Mouse (Mus musculus): ENCODE measurements at regions not wholly inside any gene's neighbourhood (a gene's known extent, or its start where the extent isn't known, plus 50 kb on each side); places are given as distances from the start of the nearest gene placed in this dataset.

DNA sequence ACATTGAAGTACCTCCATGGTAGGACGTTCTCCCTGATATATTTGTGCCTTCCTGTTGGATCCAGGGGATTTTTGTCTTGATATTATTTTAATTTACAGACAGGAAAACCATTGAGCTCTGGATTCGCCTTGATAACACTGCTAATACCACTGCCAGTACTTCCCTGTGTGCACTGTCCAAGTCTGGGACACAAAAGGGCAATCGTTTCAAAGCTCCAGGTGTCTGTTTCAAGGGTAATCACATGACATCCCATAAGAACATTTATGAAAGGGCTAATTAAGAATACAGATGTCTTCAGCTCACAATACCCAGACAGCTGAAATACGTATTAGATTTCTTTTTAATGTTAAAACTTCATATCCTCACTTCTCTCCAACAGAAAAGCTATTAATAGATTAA lies 724.5 kb downstream of the Dhx35 start:
- peak; percentile 21 for DNase-seq (ENCODE audit: low spot score)
- Histone ChIP-seq H3K4me2 (ENCODE audit: low read depth, low read length) (no peak overlapping the region), H3K27me3 (replicated peaks; ENCODE audit: control insufficient read depth, insufficient read depth, low read length) (no peaks in the 10 kb centered on the region), H3K9me3 (ENCODE audit: control insufficient read depth, low read length) (no peaks in the 10 kb centered on the region), H3K9ac (ENCODE audit: low read depth, low read length) (no peak overlapping the region), H3K4me1 (ENCODE audit: control insufficient read depth, insufficient read depth, low read length) (no peaks in the 10 kb centered on the region), H3K36me3 (ENCODE audit: control insufficient read depth, insufficient read depth, low read length) (no peaks in the 10 kb centered on the region), H3K4me3 (ENCODE audit: low read depth, low read length) (no peak overlapping the region), H3K27ac (replicated peaks; ENCODE audit: low read depth, low read length) (no peak overlapping the region)
- WGBS: 51% methylated on average over 4 of the region's 4 CpGs
- peak; percentile 22; the same call in 1 of the 2 replicates for ATAC-seq (ENCODE audit: low read depth)

DNA sequence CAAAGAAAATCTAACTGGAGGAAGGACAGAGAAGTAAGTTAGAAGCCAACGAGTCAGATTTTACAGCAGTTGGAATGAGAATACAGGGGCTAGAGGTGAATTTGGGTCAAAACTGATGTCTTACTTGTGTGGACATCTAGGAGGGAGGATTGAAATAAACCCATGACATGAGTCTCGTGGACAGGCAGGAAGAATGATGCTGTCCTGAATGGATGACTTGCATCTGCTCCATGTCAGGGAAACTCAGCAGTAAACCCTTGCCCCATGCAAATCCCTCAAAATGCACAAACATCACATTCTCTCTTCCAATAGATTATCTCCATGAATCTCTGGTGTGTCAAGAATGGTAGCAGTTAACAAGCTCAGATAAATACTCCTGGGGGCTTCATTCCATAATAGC lies 729.1 kb downstream of the Dhx35 start:
- Histone ChIP-seq H3K4me1 (ENCODE audit: control insufficient read depth, insufficient read depth, low read length) (no peaks in the 10 kb centered on the region), H3K36me3 (ENCODE audit: control insufficient read depth, insufficient read depth, low read length) (no peaks in the 10 kb centered on the region), H3K9me3 (ENCODE audit: control insufficient read depth, low read length) (no peaks in the 10 kb centered on the region), H3K27me3 (replicated peaks; ENCODE audit: control insufficient read depth, insufficient read depth, low read length) (no peaks in the 10 kb centered on the region), H3K4me3 (ENCODE audit: low read depth, low read length) (no peak overlapping the region), H3K9ac (ENCODE audit: low read depth, low read length) (no peak overlapping the region), H3K4me2 (ENCODE audit: low read depth, low read length) (no peak overlapping the region), H3K27ac (replicated peaks; ENCODE audit: low read depth, low read length) (no peak overlapping the region)
- no peak for ATAC-seq (ENCODE audit: low read depth)
- no peak for DNase-seq (ENCODE audit: low spot score)
- WGBS: 73% methylated on average over 2 of the region's 2 CpGs

DNA sequence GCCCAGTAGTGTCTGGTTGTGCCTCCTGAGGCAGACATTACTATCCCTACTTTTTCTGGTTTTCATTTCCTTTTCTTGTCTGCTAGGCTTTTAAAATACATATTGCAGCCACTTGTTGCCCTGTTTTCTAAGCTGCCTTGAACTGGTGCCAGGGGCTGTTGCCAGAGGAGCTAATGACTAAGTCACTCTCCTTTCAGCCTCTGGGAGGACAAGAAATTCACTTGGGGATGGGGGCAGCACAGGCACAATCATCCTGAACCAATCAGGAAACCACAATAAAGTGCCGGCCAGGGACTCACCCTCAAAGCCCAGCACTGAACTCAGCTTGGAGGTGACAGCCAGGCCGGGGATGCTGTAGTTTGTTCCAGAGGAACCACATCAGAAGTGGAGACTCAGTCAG lies 740.3 kb downstream of the Dhx35 start:
- no peak overlapping the region for H3K9ac ChIP-seq (ENCODE audit: low read depth, low read length)
- H3K27ac ChIP-seq (replicated peaks; ENCODE audit: low read depth, low read length): no peak overlapping the region
- DNase-seq (ENCODE audit: low spot score) (peak; percentile 67), ATAC-seq (ENCODE audit: low read depth) (no peak)
- H3K27me3 ChIP-seq (replicated peaks; ENCODE audit: control insufficient read depth, insufficient read depth, low read length): no peaks in the 10 kb centered on the region
- H3K4me1 ChIP-seq (ENCODE audit: control insufficient read depth, insufficient read depth, low read length): no peaks in the 10 kb centered on the region; the same call in 1 of the 2 replicates
- H3K9me3 ChIP-seq (ENCODE audit: control insufficient read depth, low read length): no peaks in the 10 kb centered on the region
- no peak overlapping the region for H3K4me3 ChIP-seq (ENCODE audit: low read depth, low read length)
- no peaks in the 10 kb centered on the region for H3K36me3 ChIP-seq (ENCODE audit: control insufficient read depth, insufficient read depth, low read length)
- WGBS: 40% methylated on average over 2 of the region's 2 CpGs
- H3K4me2 ChIP-seq (ENCODE audit: low read depth, low read length): no peak overlapping the region

DNA sequence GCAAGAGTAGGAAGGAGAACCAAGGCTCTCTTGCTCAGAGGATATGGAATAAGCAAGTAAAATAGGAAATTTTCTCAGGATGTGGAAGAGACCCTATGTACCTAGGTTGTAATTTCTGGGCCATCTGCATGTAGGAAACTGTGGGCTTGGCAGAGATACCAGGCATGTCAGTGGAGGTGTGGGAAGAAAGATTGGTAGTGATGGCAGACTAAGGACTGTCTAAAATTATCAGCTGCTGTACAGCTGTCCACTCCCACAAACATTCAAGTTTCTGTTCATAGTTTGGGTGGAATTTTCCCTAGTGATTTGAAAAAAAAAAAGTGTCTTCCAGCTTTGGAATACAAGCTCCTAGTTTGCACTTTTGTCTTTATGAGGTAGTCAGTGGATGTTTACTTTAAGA lies 744.7 kb downstream of the Dhx35 start:
- no peak overlapping the region for H3K27ac ChIP-seq (replicated peaks; ENCODE audit: low read depth, low read length)
- H3K4me1 ChIP-seq (ENCODE audit: control insufficient read depth, insufficient read depth, low read length): no peaks in the 10 kb centered on the region; the same call in 1 of the 2 replicates
- H3K4me2 ChIP-seq (ENCODE audit: low read depth, low read length): no peak overlapping the region
- DNase-seq (ENCODE audit: low spot score) (no peak), ATAC-seq (ENCODE audit: low read depth) (no peak)
- H3K9me3 ChIP-seq (ENCODE audit: control insufficient read depth, low read length): no peaks in the 10 kb centered on the region
- H3K36me3 ChIP-seq (ENCODE audit: control insufficient read depth, insufficient read depth, low read length): no peaks in the 10 kb centered on the region
- H3K4me3 ChIP-seq (ENCODE audit: low read depth, low read length): no peak overlapping the region
- H3K27me3 ChIP-seq (replicated peaks; ENCODE audit: control insufficient read depth, insufficient read depth, low read length): no peaks in the 10 kb centered on the region
- no peak overlapping the region for H3K9ac ChIP-seq (ENCODE audit: low read depth, low read length)

DNA sequence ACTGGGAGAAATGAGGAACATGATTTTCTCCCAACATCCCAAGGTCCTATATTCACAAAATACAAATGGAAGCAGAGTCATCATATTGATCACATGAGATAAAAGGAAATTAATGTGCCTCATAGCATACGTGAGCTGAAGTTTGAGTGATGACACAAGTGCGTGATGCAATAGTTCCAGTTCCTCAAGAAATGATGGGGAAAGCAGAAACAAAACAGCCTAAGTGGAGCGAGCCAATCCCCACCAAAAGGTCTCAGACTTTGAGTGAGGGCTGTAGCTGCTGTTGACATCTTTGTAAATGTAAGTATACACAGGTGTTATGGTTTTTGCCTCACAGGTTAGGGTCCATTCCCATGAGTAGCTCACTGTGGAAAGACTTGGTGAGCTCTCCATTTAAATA lies 763.0 kb downstream of the Dhx35 start:
- Histone ChIP-seq H3K4me3 (ENCODE audit: low read depth, low read length) (no peak overlapping the region), H3K4me2 (ENCODE audit: low read depth, low read length) (no peak overlapping the region), H3K4me1 (ENCODE audit: control insufficient read depth, insufficient read depth, low read length) (no peaks in the 10 kb centered on the region), H3K27me3 (replicated peaks; ENCODE audit: control insufficient read depth, insufficient read depth, low read length) (no peaks in the 10 kb centered on the region), H3K36me3 (ENCODE audit: control insufficient read depth, insufficient read depth, low read length) (no peaks in the 10 kb centered on the region), H3K9me3 (ENCODE audit: control insufficient read depth, low read length) (no peaks in the 10 kb centered on the region), H3K9ac (ENCODE audit: low read depth, low read length) (no peak overlapping the region), H3K27ac (replicated peaks; ENCODE audit: low read depth, low read length) (no peak overlapping the region)
- DNase-seq (ENCODE audit: low spot score) (no peak), ATAC-seq (ENCODE audit: low read depth) (no peak)
- 88% methylated on average over 3 of the region's 3 CpGs for WGBS

DNA sequence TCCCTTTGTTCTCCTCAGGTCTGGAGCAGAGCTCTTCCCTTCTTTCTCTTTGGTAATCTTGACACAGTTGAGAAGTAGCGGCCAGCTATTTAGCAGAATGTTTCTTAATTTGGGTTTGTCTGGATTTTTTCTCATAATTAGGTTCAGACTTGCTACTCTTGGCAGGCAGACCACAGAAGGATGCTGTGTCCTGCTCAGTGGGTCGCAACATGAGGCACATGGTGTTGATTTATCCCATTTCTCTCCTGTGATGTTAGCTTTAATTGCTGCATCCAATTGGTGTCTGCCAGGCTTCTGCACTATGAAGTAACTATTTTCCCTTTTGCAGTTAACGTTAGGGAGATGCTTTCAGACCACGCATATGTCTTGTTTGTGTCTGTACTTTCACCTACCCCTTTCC lies 768.7 kb downstream of the Gm826 start:
- WGBS: 50% methylated on average over 4 of the region's 4 CpGs
- H3K27ac ChIP-seq (replicated peaks; ENCODE audit: low read depth, low read length): no peak overlapping the region
- no peak overlapping the region for H3K4me3 ChIP-seq (ENCODE audit: low read depth, low read length)
- no peaks in the 10 kb centered on the region for H3K27me3 ChIP-seq (replicated peaks; ENCODE audit: control insufficient read depth, insufficient read depth, low read length)
- DNase-seq (ENCODE audit: low spot score): peak; percentile 54
- no peak for ATAC-seq (ENCODE audit: low read depth)
- H3K4me2 ChIP-seq (ENCODE audit: low read depth, low read length): no peak overlapping the region
- no peak overlapping the region for H3K9ac ChIP-seq (ENCODE audit: low read depth, low read length)
- no peaks in the 10 kb centered on the region for H3K36me3 ChIP-seq (ENCODE audit: control insufficient read depth, insufficient read depth, low read length)
- no peaks in the 10 kb centered on the region; the same call in 1 of the 2 replicates for H3K9me3 ChIP-seq (ENCODE audit: control insufficient read depth, low read length)
- H3K4me1 ChIP-seq (ENCODE audit: control insufficient read depth, insufficient read depth, low read length): 0 out of 2 replicates have a peak, but pooled peaks cover 2% of the 10 kb centered on the region

DNA sequence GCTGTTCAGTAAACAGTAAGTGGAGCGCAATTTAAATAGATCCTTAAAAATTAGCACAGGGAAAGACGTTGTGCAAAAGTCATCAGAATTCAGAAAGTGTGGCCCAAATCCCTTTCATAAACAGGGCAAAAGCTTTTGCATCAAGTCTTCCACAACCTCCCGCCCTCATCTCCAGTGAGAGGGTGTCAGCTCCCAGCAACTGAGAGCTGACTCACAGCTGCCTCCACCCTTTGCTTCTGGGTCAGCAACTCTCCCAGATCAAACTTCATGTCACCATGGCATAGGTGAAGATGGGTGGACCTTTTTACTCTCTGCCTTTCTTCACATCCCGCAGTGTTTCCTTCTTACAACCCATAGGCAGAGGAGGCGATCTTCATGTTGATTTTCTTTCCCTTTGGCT lies 768.0 kb downstream of the Gm826 start:
- DNase-seq (ENCODE audit: low spot score): no peak
- 80% methylated on average over 5 of the region's 5 CpGs for WGBS
- H3K27me3 ChIP-seq (replicated peaks; ENCODE audit: control insufficient read depth, insufficient read depth, low read length): no peaks in the 10 kb centered on the region
- no peak for ATAC-seq (ENCODE audit: low read depth)
- no peaks in the 10 kb centered on the region; the same call in 1 of the 2 replicates for H3K9me3 ChIP-seq (ENCODE audit: control insufficient read depth, low read length)
- no peak overlapping the region for H3K4me2 ChIP-seq (ENCODE audit: low read depth, low read length)
- no peak overlapping the region for H3K4me3 ChIP-seq (ENCODE audit: low read depth, low read length)
- 0 out of 2 replicates have a peak, but pooled peaks cover 2% of the 10 kb centered on the region for H3K4me1 ChIP-seq (ENCODE audit: control insufficient read depth, insufficient read depth, low read length)
- no peaks in the 10 kb centered on the region for H3K36me3 ChIP-seq (ENCODE audit: control insufficient read depth, insufficient read depth, low read length)
- H3K27ac ChIP-seq (replicated peaks; ENCODE audit: low read depth, low read length): no peak overlapping the region
- H3K9ac ChIP-seq (ENCODE audit: low read depth, low read length): no peak overlapping the region

DNA sequence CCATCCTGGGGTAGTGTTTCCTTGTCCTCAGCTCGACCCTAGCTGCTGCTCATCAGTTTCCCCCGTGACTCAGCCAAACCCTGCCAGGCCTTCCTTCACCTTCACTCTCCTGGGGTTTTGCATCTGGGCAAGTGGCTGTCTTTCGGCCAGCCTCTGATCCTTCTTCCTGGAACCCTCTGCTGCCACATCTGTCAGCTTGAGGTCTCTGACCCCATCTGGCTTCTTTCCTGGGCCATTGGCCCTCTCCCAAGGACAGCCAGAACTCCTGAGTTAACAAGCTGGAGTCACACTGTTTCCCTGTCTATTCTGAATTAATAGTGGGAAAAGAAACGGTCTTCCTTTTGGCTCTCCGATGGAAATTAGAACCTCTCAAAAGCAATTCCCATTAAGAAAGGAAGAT lies 767.5 kb downstream of the Gm826 start:
- 0 out of 2 replicates have a peak, but pooled peaks cover 2% of the 10 kb centered on the region for H3K4me1 ChIP-seq (ENCODE audit: control insufficient read depth, insufficient read depth, low read length)
- H3K9ac ChIP-seq (ENCODE audit: low read depth, low read length): no peak overlapping the region
- ATAC-seq (ENCODE audit: low read depth) (no peak), DNase-seq (ENCODE audit: low spot score) (no peak)
- H3K27me3 ChIP-seq (replicated peaks; ENCODE audit: control insufficient read depth, insufficient read depth, low read length): no peaks in the 10 kb centered on the region
- no peak overlapping the region for H3K27ac ChIP-seq (replicated peaks; ENCODE audit: low read depth, low read length)
- H3K4me2 ChIP-seq (ENCODE audit: low read depth, low read length): no peak overlapping the region
- no peaks in the 10 kb centered on the region for H3K36me3 ChIP-seq (ENCODE audit: control insufficient read depth, insufficient read depth, low read length)
- no peak overlapping the region for H3K4me3 ChIP-seq (ENCODE audit: low read depth, low read length)
- 57% methylated on average over 5 of the region's 5 CpGs for WGBS
- no peaks in the 10 kb centered on the region; the same call in 1 of the 2 replicates for H3K9me3 ChIP-seq (ENCODE audit: control insufficient read depth, low read length)

DNA sequence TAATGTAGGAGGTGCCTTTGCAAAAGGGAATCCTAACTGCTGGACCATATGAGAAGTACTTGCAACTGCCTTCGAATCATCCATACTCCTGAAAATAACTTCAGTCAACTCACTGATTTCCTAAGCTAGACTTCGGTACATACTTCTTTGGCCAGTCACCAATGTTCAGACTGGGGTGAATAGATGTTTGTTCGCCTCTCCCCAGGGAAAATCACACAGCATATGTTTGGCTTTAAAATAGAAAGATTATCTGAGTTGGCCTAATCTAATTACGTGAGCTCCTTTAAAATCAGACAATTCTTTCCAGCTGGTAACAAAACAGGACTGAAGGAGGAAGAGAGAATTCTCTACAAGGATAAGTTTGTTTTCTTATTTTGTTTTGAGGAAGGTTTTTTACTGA lies 765.6 kb downstream of the Gm826 start:
- Histone ChIP-seq H3K4me1 (ENCODE audit: control insufficient read depth, insufficient read depth, low read length) (0 out of 2 replicates have a peak, but pooled peaks cover 2% of the 10 kb centered on the region), H3K36me3 (ENCODE audit: control insufficient read depth, insufficient read depth, low read length) (no peaks in the 10 kb centered on the region), H3K27me3 (replicated peaks; ENCODE audit: control insufficient read depth, insufficient read depth, low read length) (no peaks in the 10 kb centered on the region), H3K4me2 (ENCODE audit: low read depth, low read length) (no peak overlapping the region), H3K9me3 (ENCODE audit: control insufficient read depth, low read length) (no peaks in the 10 kb centered on the region; the same call in 1 of the 2 replicates), H3K27ac (replicated peaks; ENCODE audit: low read depth, low read length) (no peak overlapping the region), H3K9ac (ENCODE audit: low read depth, low read length) (no peak overlapping the region), H3K4me3 (ENCODE audit: low read depth, low read length) (no peak overlapping the region)
- DNase-seq (ENCODE audit: low spot score) (peak; percentile 67), ATAC-seq (ENCODE audit: low read depth) (no peak)
- 54% methylated on average over 4 of the region's 4 CpGs for WGBS

Measured in embryonic facial prominence, embryonic 14.5 days (tissue).